Mouse (Mus musculus) kidney, adult 2 months (tissue): ENCODE measurements at regions not wholly inside any gene's neighbourhood (a gene's known extent, or its start where the extent isn't known, plus 50 kb on each side); places are given as distances from the start of the nearest gene placed in this dataset.

Experiments
- CTCF ChIP-seq: fragments of 200-500 bp; conservative IDR thresholded peaks from 2 replicates; pipeline ENCODE4 v1.5.1; 2011; ENCODE audit warnings: low read depth, mild to moderate bottlenecking, control low read depth, low read length, moderate library complexity, mixed read lengths; ENCODE audit not compliant: insufficient read depth, insufficient read length
- POLR2A ChIP-seq: fragments of 200-500 bp; IDR thresholded peaks from one replicate; pipeline ENCODE4 v1.6.1; 2011; ENCODE audit warnings: low read depth, low read length, control low read depth

GRCm38 (mm10) chr13:55923505-55924136 is 87.6 kb upstream of the Pitx1 start:
- no peak for TF ChIP-seq POLR2A
- no peak for TF ChIP-seq CTCF
